Mouse (Mus musculus): ENCODE measurements at regions not wholly inside any gene's neighbourhood (a gene's known extent, or its start where the extent isn't known, plus 50 kb on each side); places are given as distances from the start of the nearest gene placed in this dataset.

GRCm38 (mm10) chr15:63601543-63601942 is 243.4 kb downstream of the Gsdmc2 start:
- Histone ChIP-seq H3K27me3 (ENCODE audit: low read depth, poor library complexity, severe bottlenecking) (no peaks in the 10 kb centered on the region), H3K4me3 (no peak overlapping the region), H3K9me3 (replicated peaks) (no peaks in the 10 kb centered on the region), H3K27ac (no peak overlapping the region), H3K36me3 (no peaks in the 10 kb centered on the region), H3K4me1 (peaks cover 7% of the 10 kb centered on the region; the same call in 1 of the 2 replicates)
- peak; percentile 57 for DNase-seq (ENCODE audit: low spot score)
- 50% methylated on average over 5 of the region's 5 CpGs for WGBS

DNA sequence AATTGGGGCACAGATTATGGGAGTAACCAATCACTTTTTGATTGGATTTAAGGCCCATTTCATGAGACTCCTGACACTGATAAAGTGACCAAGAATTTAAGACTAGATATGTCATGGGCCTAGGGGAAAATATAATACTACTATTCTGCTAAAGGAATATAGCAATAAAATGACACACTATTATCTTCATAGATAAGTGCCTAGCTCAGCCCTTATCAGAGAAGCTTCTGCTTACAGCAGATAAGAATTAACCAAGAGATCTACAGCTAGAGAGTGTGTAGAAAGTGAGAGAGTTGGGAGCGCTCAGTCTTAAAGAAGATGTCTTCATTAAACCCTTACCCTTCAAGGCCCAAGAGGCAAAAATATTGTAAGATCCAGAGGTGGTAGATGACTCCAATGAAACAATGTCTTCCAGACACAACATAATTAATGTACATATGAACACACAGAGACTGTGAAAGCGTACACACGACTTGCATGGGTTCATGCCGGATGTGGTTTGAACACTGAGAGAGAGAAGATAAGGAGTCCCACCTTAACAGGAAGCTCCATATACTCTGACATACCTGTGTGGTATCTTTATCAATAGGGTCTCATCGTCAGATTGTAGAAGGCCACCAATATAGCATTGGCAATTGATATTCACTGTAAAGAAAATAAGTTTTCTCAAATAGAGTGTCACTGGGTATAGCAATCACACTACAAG is 252.1 kb downstream of the Gsdmc2 start:
- WGBS = 93% methylated on average over 5 of the region's 5 CpGs
- no peak for DNase-seq (ENCODE audit: low spot score)
- no peaks in the 10 kb centered on the region for H3K9me3 ChIP-seq (replicated peaks)
- H3K4me3 ChIP-seq = no peak overlapping the region
- no peak overlapping the region for H3K27ac ChIP-seq
- H3K36me3 ChIP-seq = no peaks in the 10 kb centered on the region
- H3K27me3 ChIP-seq (ENCODE audit: low read depth, poor library complexity, severe bottlenecking) = no peaks in the 10 kb centered on the region
- H3K4me1 ChIP-seq = no peaks in the 10 kb centered on the region

GRCm38 (mm10) chr15:63559293-63559692 is 285.7 kb downstream of the Gsdmc2 start:
- no peaks in the 10 kb centered on the region for H3K4me1 ChIP-seq
- H3K4me3 ChIP-seq = no peak overlapping the region
- no peaks in the 10 kb centered on the region for H3K27me3 ChIP-seq (ENCODE audit: low read depth, poor library complexity, severe bottlenecking)
- H3K36me3 ChIP-seq = no peaks in the 10 kb centered on the region
- no peak overlapping the region for H3K27ac ChIP-seq
- DNase-seq (ENCODE audit: low spot score) = no peak
- 85% methylated on average over 2 of the region's 2 CpGs for WGBS
- no peaks in the 10 kb centered on the region for H3K9me3 ChIP-seq (replicated peaks)

DNA sequence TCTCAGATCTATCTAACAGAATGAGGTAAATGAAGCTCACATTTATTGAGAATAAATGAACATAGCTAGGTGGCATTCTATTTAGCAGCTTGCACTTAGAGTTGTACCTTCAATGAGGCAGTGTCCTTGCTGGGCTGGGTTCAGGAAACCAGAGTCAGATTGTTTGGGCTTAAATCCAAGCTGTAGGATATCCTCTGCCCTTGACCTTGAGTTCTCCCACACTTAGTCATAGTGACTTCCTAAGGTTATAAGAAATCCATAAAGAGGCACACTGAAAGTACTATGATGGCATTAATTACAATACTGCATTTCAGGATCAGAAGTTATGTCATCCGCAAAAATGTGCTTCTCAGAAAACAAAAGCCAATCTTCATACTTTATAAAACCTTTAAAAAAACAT is 286.3 kb downstream of the Gsdmc2 start:
- DNase-seq (ENCODE audit: low spot score) = no peak
- no peaks in the 10 kb centered on the region for H3K27me3 ChIP-seq (ENCODE audit: low read depth, poor library complexity, severe bottlenecking)
- no peaks in the 10 kb centered on the region for H3K4me1 ChIP-seq
- H3K36me3 ChIP-seq = no peaks in the 10 kb centered on the region
- WGBS = 89% methylated on average over 1 of the region's 1 CpGs
- H3K9me3 ChIP-seq (replicated peaks) = no peaks in the 10 kb centered on the region
- no peak overlapping the region for H3K27ac ChIP-seq
- no peak overlapping the region for H3K4me3 ChIP-seq

DNA sequence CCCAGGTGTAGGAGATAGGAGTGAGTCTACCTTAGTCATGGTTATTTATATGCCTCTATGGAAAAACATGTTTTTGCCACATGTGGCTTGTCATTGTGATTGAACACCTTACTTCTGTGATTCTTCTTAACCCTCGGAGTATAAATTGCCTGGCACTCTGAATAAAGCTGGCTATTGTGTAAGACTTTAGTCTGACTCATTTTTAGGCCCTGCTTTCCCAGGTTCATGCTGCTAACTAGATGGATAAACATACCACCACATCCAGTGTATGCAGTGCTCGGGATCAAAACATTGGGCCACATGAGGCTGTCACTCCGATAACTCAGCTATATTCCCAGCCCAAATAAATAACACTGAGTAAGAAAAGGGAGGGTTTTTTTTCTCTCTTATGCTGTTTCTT is 287.2 kb downstream of the Gsdmc2 start:
- no peak overlapping the region for H3K27ac ChIP-seq
- DNase-seq (ENCODE audit: low spot score) = no peak
- no peaks in the 10 kb centered on the region for H3K4me1 ChIP-seq
- no peaks in the 10 kb centered on the region for H3K9me3 ChIP-seq (replicated peaks)
- no peaks in the 10 kb centered on the region for H3K36me3 ChIP-seq
- H3K27me3 ChIP-seq (ENCODE audit: low read depth, poor library complexity, severe bottlenecking) = no peaks in the 10 kb centered on the region
- no peak overlapping the region for H3K4me3 ChIP-seq
- 92% methylated on average over 3 of the region's 3 CpGs for WGBS

DNA sequence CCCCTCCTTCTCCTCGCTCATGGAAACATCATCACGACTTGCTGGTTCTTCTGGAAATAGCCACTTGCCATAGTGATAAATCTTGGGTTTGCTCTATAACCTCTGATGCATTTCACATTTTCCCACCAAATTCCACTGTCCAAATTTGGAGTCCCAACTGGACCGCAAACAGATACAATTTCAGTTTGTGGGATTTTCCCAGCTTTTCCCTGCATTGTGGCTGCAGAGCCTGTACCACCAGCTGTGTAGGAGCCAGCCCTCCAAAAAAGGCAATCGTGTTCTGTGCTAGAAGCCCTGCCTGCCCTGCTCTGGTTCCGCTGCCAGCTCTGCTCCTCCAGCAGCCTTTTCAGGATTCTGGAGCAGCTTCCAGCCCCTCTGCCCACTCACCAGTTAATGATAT is 291.4 kb downstream of the Gsdmc2 start:
- H3K4me3 ChIP-seq = no peak overlapping the region
- 80% methylated on average over 5 of the region's 5 CpGs for WGBS
- H3K36me3 ChIP-seq = no peaks in the 10 kb centered on the region
- H3K9me3 ChIP-seq (replicated peaks) = no peaks in the 10 kb centered on the region
- H3K4me1 ChIP-seq = no peaks in the 10 kb centered on the region
- no peaks in the 10 kb centered on the region for H3K27me3 ChIP-seq (ENCODE audit: low read depth, poor library complexity, severe bottlenecking)
- H3K27ac ChIP-seq = no peak overlapping the region
- no peak for DNase-seq (ENCODE audit: low spot score)

DNA sequence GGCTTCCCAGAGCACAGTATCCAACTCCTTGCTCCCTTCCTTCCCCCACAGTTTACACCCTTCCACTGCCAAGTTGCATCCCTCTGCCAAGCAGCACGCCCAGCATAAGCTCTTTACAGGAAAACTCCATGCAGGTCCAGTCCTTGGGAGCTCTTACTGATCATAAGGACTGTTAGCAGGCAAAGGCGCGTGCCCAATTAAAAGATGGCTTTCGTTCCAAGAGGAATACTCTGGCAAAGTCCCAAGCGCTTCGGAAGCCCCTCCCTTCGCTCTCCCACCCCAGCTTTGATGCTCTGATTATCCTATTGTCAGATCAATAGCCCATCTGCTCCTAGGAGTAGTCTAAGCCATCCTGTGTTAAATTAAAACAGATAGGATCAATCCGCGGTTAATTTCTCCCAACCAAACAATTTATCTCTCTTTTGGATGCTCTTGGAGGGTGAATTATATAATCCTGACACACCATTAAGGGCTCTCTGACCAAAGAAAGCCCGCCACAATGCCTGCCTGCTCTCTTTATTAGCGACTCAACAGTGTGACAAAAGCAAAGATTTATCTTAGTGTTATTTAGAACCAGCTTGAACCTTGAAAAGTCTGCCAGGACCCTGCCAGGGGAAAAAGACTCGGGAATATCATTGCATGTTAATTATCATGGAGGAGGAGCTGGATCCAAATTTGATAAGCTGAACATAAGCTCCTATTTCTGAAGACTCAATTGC is 312.5 kb downstream of the Gsdmc2 start:
- peaks cover 6% of the 10 kb centered on the region; the same call in 1 of the 2 replicates for H3K27me3 ChIP-seq (ENCODE audit: low read depth, poor library complexity, severe bottlenecking)
- no peak overlapping the region for H3K4me3 ChIP-seq
- peaks cover 22% of the 10 kb centered on the region for H3K4me1 ChIP-seq
- H3K27ac ChIP-seq = no peak overlapping the region
- DNase-seq (ENCODE audit: low spot score) = no peak
- no peaks in the 10 kb centered on the region for H3K9me3 ChIP-seq (replicated peaks)
- 72% methylated on average over 12 of the region's 12 CpGs for WGBS
- no peaks in the 10 kb centered on the region for H3K36me3 ChIP-seq

GRCm38 (mm10) chr15:63527318-63527717 is 317.7 kb downstream of the Gsdmc2 start:
- 97% methylated on average over 2 of the region's 2 CpGs for WGBS
- Histone ChIP-seq H3K27me3 (ENCODE audit: low read depth, poor library complexity, severe bottlenecking) (peaks cover 9% of the 10 kb centered on the region; the same call in 1 of the 2 replicates), H3K36me3 (no peaks in the 10 kb centered on the region), H3K9me3 (replicated peaks) (no peaks in the 10 kb centered on the region), H3K4me3 (no peak overlapping the region), H3K27ac (no peak overlapping the region), H3K4me1 (peaks cover 22% of the 10 kb centered on the region)
- no peak for DNase-seq (ENCODE audit: low spot score)

- 99% methylated on average over 2 of the region's 2 CpGs for WGBS
- no peak overlapping the region for H3K4me3 ChIP-seq
- H3K27ac ChIP-seq = no peak overlapping the region
- peaks cover 22% of the 10 kb centered on the region for H3K4me1 ChIP-seq
- no peak for DNase-seq (ENCODE audit: low spot score)
- H3K36me3 ChIP-seq = no peaks in the 10 kb centered on the region
- peaks cover 7% of the 10 kb centered on the region; the same call in 1 of the 2 replicates for H3K27me3 ChIP-seq (ENCODE audit: low read depth, poor library complexity, severe bottlenecking)
- no peaks in the 10 kb centered on the region for H3K9me3 ChIP-seq (replicated peaks)
These were observed 318.2 kb downstream of the Gsdmc2 start for GRCm38 (mm10) chr15:63526820-63527219.

DNA sequence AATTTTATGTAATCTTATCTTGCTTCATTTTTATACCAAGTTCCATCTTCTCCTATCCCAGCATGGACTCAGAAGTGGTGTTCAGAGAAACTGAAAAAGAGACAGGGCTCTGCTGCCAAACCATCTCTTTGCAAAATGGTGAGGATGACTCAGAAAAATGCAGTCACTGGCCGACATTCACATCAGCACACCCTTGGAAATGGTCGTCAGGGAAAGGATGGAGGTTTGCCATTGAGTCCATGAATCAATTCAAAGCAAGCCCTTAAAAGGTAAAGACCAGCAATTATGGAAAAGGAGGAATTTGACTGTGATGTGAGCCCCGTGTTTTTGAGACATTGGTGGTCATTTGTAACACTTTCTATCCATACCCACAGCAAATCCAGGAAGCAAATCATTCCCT is 327.7 kb downstream of the Gsdmc2 start:
- no peaks in the 10 kb centered on the region for H3K27me3 ChIP-seq (ENCODE audit: low read depth, poor library complexity, severe bottlenecking)
- no peak for DNase-seq (ENCODE audit: low spot score)
- whole genome bisulfite sequencing = 85% methylated on average over 3 of the region's 3 CpGs
- H3K36me3 ChIP-seq = no peaks in the 10 kb centered on the region
- H3K27ac ChIP-seq = no peak overlapping the region
- H3K4me3 ChIP-seq = no peak overlapping the region
- no peaks in the 10 kb centered on the region for H3K9me3 ChIP-seq (replicated peaks)
- peaks cover 13% of the 10 kb centered on the region for H3K4me1 ChIP-seq

- no peaks in the 10 kb centered on the region for H3K36me3 ChIP-seq
- 66% methylated on average over 1 of the region's 1 CpGs for WGBS
- no peaks in the 10 kb centered on the region for H3K9me3 ChIP-seq (replicated peaks)
- H3K4me3 ChIP-seq = no peak overlapping the region
- H3K27ac ChIP-seq = no peak overlapping the region
- H3K27me3 ChIP-seq (ENCODE audit: low read depth, poor library complexity, severe bottlenecking) = no peaks in the 10 kb centered on the region
- no peak for DNase-seq (ENCODE audit: low spot score)
- H3K4me1 ChIP-seq = no peaks in the 10 kb centered on the region
These were observed 344.5 kb downstream of the Gsdmc2 start for GRCm38 (mm10) chr15:63500453-63500852.

DNA sequence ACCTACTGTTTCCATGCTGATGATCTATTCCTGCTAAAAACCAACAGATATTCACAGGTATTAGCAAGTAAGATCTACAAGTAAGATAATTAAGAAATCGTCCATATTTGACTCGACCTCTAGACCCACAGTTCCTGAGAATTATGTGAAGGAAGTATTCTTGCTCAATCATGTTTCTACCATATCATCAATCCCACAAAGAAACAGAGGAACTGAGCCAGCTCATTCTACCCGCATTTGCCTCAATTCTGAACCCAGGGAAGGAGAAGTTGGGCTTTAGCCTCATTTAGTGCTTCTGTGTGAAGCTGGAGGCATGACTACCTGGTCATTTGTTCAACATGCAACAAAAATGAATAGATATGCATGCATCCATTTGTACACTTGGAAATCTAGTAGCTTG is 346.5 kb downstream of the Gsdmc2 start:
- no peaks in the 10 kb centered on the region for H3K4me1 ChIP-seq

DNA sequence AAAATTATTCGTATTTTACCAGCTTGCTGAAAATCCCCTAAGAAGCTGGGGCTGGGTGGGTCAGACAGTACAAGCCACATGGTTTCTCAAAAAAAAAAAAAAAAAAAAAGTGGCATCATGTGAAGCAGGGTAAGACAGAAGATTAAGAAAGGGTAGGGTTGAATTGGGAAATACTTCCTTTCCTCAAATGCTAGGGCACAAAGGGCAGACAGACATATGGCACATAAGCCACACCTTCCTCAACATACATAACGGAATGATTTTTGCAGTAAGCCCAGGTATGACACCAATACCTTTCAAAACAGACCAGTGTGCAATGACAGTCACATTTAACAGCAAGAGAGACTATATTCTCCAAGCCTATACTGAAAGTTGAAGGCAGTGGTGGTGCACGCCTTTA is 347.8 kb downstream of the Gsdmc2 start:
- Histone ChIP-seq H3K4me1 (no peaks in the 10 kb centered on the region), H3K9me3 (replicated peaks) (no peaks in the 10 kb centered on the region), H3K27me3 (ENCODE audit: low read depth, poor library complexity, severe bottlenecking) (no peaks in the 10 kb centered on the region), H3K4me3 (no peak overlapping the region), H3K27ac (no peak overlapping the region), H3K36me3 (no peaks in the 10 kb centered on the region)
- no peak for DNase-seq (ENCODE audit: low spot score)
- WGBS = 94% methylated on average over 3 of the region's 3 CpGs

More for the DNA sequence above, 346.5 kb downstream of the Gsdmc2 start:
- Histone ChIP-seq H3K4me3 (no peak overlapping the region), H3K27me3 (ENCODE audit: low read depth, poor library complexity, severe bottlenecking) (no peaks in the 10 kb centered on the region), H3K9me3 (replicated peaks) (no peaks in the 10 kb centered on the region), H3K27ac (no peak overlapping the region), H3K36me3 (no peaks in the 10 kb centered on the region)
- DNase-seq (ENCODE audit: low spot score) = no peak
- 88% methylated on average over 3 of the region's 3 CpGs for WGBS

Data from limb, embryonic 10.5 days (tissue).